Comparison of ENCODE assay signal across 8 mouse cellular contexts in the genomic region with DNA sequence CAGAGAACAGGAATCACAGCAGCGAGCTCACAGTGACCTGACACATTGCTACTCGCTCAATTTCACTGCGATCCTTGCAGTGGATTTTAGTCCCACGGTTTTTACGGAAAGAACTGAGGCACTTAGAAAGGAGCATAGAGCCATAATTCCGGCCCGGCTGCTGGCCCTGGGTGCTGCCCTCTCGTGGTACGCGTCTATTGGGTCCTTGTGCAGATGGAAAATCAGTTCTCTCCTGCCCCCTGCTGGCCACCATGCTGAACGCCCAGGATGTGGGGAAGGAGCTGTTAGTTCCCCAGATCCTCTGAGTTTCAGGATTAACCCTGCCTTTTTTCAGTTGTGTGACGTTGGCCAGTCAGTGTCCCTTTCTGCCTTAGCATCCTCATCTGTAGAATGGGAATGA. TPM values are rescaled to one million over a fixed set of nuclear protein-coding genes. Genes with fewer than 3 reads are reported as not detected.
DNase-seq lines count a peak whose midpoint lies in the region; ATAC-seq and TF ChIP-seq lines count a peak whose summit lies in the region.

No protein-coding gene starts in this region.

- H3K9ac ChIP-seq in heart, embryonic 11.5 days (ENCODE audit: low read depth, low read length), result 0 out of 2 replicates have a peak overlapping the region, but pooled peaks have one; percentile 7
- H3K9ac ChIP-seq in kidney, postnatal 0 days (ENCODE audit: low read depth, low read length), result no peak overlapping the region
- H3K9ac ChIP-seq in liver, embryonic 11.5 days (ENCODE audit: low read depth, low read length), result no peak overlapping the region

- H3ac ChIP-seq in myocyte (ENCODE audit: control insufficient read depth, insufficient read length), result no peak overlapping the region

- no peaks in the 10 kb centered on the region for H3K9me3 ChIP-seq in heart, embryonic 11.5 days (replicated peaks; ENCODE audit: control insufficient read depth, low read length)
- H3K9me3 ChIP-seq in kidney, postnatal 0 days (replicated peaks; ENCODE audit: low read length), result no peaks in the 10 kb centered on the region
- no peaks in the 10 kb centered on the region for H3K9me3 ChIP-seq in liver, embryonic 11.5 days (ENCODE audit: control insufficient read depth, low read length)

- WGBS in heart, embryonic 11.5 days (ENCODE audit: insufficient replicate concordance), result 3% methylated on average over 12 of the region's 12 CpGs
- 2% methylated on average over 12 of the region's 12 CpGs for whole genome bisulfite sequencing in kidney, postnatal 0 days
- WGBS in liver, embryonic 11.5 days, result 3% methylated on average over 12 of the region's 12 CpGs

- peak; percentile 88 for ATAC-seq in erythroblast, adult 5-6 weeks (replicated peaks; ENCODE audit: low FRiP score, poor library complexity, severe bottlenecking)
- no peak for ATAC-seq in heart, embryonic 11.5 days (replicated peaks; ENCODE audit: insufficient number of reproducible peaks, low FRiP score, low TSS enrichment)
- peak; percentile 54; the same call in 1 of the 2 replicates for ATAC-seq in kidney, postnatal 0 days (replicated peaks; ENCODE audit: low FRiP score, low read depth)
- peak; percentile 57 for ATAC-seq in liver, embryonic 11.5 days (replicated peaks; ENCODE audit: low FRiP score)

- H3K27ac ChIP-seq in heart, embryonic 11.5 days (ENCODE audit: low read depth, low read length), result no peak overlapping the region
- H3K27ac ChIP-seq in kidney, postnatal 0 days, result no peak overlapping the region
- no peak overlapping the region for H3K27ac ChIP-seq in liver, embryonic 11.5 days (ENCODE audit: low read depth, low read length)

- H3K79me2 ChIP-seq in myocyte (ENCODE audit: control insufficient read depth, insufficient read depth), result no peaks in the 10 kb centered on the region

- peak overlapping the region; percentile 56 for H3K4me2 ChIP-seq in heart, embryonic 11.5 days
- peak overlapping the region; percentile 60 for H3K4me2 ChIP-seq in kidney, postnatal 0 days (ENCODE audit: low read length)
- H3K4me2 ChIP-seq in liver, embryonic 11.5 days, result peak overlapping the region; percentile 63
- peak overlapping the region; percentile 97 for H3K4me2 ChIP-seq in myocyte (ENCODE audit: low read depth)

- TF ChIP-seq CTCF in brain, embryonic 14.5 days (IDR thresholded peaks at IDR 0.05; ENCODE audit: borderline replicate concordance, extremely low read depth, insufficient read depth, insufficient read length), result peak; percentile 100
- peak; percentile 100 for TF ChIP-seq CTCF in kidney, postnatal 0 days (IDR thresholded peaks at IDR 0.05; ENCODE audit: low read depth)

- TF ChIP-seq POLR2A in brain, embryonic 14.5 days (IDR thresholded peaks at IDR 0.05; ENCODE audit: borderline replicate concordance, extremely low read depth, insufficient read depth, insufficient read length, poor library complexity, severe bottlenecking), result no peak
- TF ChIP-seq POLR2A in myocyte (IDR thresholded peaks at IDR 0.05; ENCODE audit: insufficient read length, low read depth), result no peak

- H3K36me3 ChIP-seq in heart, embryonic 11.5 days (ENCODE audit: control insufficient read depth, insufficient read depth, low read length), result no peaks in the 10 kb centered on the region
- no peaks in the 10 kb centered on the region for H3K36me3 ChIP-seq in kidney, postnatal 0 days (ENCODE audit: insufficient read depth, low read length)
- H3K36me3 ChIP-seq in liver, embryonic 11.5 days (ENCODE audit: control insufficient read depth, insufficient read depth, low read length), result 0 out of 2 replicates have a peak, but pooled peaks cover under 1% of the 10 kb centered on the region
- H3K36me3 ChIP-seq in myocyte (ENCODE audit: control insufficient read depth, insufficient read depth), result no peaks in the 10 kb centered on the region

- peaks cover 16% of the 10 kb centered on the region; the same call in 1 of the 2 replicates for H3K4me1 ChIP-seq in heart, embryonic 11.5 days (ENCODE audit: control insufficient read depth, insufficient read depth, low read length)
- H3K4me1 ChIP-seq in kidney, postnatal 0 days (replicated peaks; ENCODE audit: insufficient read depth, low read length), result peaks cover 22% of the 10 kb centered on the region; the same call in 1 of the 2 replicates
- peaks cover 34% of the 10 kb centered on the region for H3K4me1 ChIP-seq in liver, embryonic 11.5 days (replicated peaks; ENCODE audit: control insufficient read depth, insufficient read depth, low read length)

- peak; percentile 97 for DNase-seq in CD4-positive, CD25-positive, alpha-beta regulatory T cell, adult 2 months (ENCODE audit: low read depth, low spot score)
- peak; percentile 96 for DNase-seq in brain, embryonic 14.5 days (ENCODE audit: low read depth)
- DNase-seq in kidney, postnatal 0 days (ENCODE audit: low spot score), result peak; percentile 97
- DNase-seq in liver, embryonic 11.5 days (ENCODE audit: low spot score), result peak; percentile 90
- DNase-seq in spleen, postnatal 4 days (ENCODE audit: low spot score in 2 of 2), result peak; percentile 89 to 97

- peaks cover 35% of the 10 kb centered on the region for H3K27me3 ChIP-seq in heart, embryonic 11.5 days (ENCODE audit: control insufficient read depth, insufficient read depth, low read length)
- no peaks in the 10 kb centered on the region for H3K27me3 ChIP-seq in kidney, postnatal 0 days (ENCODE audit: insufficient read depth, low read length)
- peaks cover 37% of the 10 kb centered on the region for H3K27me3 ChIP-seq in liver, embryonic 11.5 days (replicated peaks; ENCODE audit: control insufficient read depth, insufficient read depth, low read length)
- peaks cover 18% of the 10 kb centered on the region for H3K27me3 ChIP-seq in myocyte (ENCODE audit: control insufficient read depth, insufficient read depth, insufficient read length)

- peak overlapping the region; percentile 28; the same call in 1 of the 2 replicates for H3K4me3 ChIP-seq in heart, embryonic 11.5 days (ENCODE audit: low read depth, low read length)
- H3K4me3 ChIP-seq in kidney, postnatal 0 days (replicated peaks; ENCODE audit: low read depth, low read length), result 0 out of 2 replicates have a peak overlapping the region, but pooled peaks have one; percentile 23
- H3K4me3 ChIP-seq in liver, embryonic 11.5 days (ENCODE audit: low read depth, low read length), result peak overlapping the region; percentile 40
- peak overlapping the region; percentile 19 for H3K4me3 ChIP-seq in myocyte

TF ChIP-seq in myocyte, 11 proteins besides CTCF, POLR2A, EP300 and RAD21 (continues in another document):
- TF ChIP-seq TCF3 (IDR thresholded peaks at IDR 0.05; ENCODE audit: insufficient read length, low read depth), result no peak
- no peak for TF ChIP-seq SRF (IDR thresholded peaks at IDR 0.05; ENCODE audit: control insufficient read depth, insufficient read length, low read depth)
- TF ChIP-seq CEBPB (IDR thresholded peaks at IDR 0.05; ENCODE audit: insufficient read depth, poor library complexity, severe bottlenecking), result no peak
- TF ChIP-seq POLR2AphosphoS2 (IDR thresholded peaks at IDR 0.05; ENCODE audit: insufficient read length, low read depth), result no peak

RNA-seq across cellular contexts. Expression of gene Cyth2, which starts 13.0 kb away (rescaled TPM):
- 246 and 277 TPM in 2 replicates for polyA plus RNA-seq in brain, embryonic 14.5 days (2012; rRNA removed)
- 10.6 and 10.7 TPM in 2 replicates for total RNA-seq in erythroblast, adult 5-6 weeks (2015; ENCODE audit: low replicate concordance)
- 11.6 and 14.5 TPM in 2 replicates for total RNA-seq in erythroblast, adult 5-6 weeks (2017; ENCODE audit: low replicate concordance)
- 89.7 and 104 TPM in 2 replicates for polyA plus RNA-seq in heart, embryonic 11.5 days (2014; fragmentation: Nextera tagmentation; extraction: Ambion mirVana)
- 99.2 and 105 TPM in 2 replicates for polyA plus RNA-seq in kidney, postnatal 0 days (2015; fragmentation: Nextera tagmentation; extraction: Ambion mirVana)
- 67.2 and 69.1 TPM in 2 replicates for polyA plus RNA-seq in liver, embryonic 11.5 days (2014; fragmentation: Nextera tagmentation; extraction: Ambion mirVana)
- 145 TPM for polyA plus RNA-seq in myocyte (2012; fragmentation: generic; extraction: Trizol)

RNA-seq across cellular contexts. Expression of gene Sult2b1, which starts 16.9 kb away (rescaled TPM):
- 2.0 and 2.3 TPM in 2 replicates for polyA plus RNA-seq in brain, embryonic 14.5 days (2012; rRNA removed)
- total RNA-seq in erythroblast, adult 5-6 weeks (2015; ENCODE audit: low replicate concordance), result not detected in 2 replicates
- not detected in 2 replicates for total RNA-seq in erythroblast, adult 5-6 weeks (2017; ENCODE audit: low replicate concordance)
- 0.27 and 0.33 TPM in 2 replicates for polyA plus RNA-seq in heart, embryonic 11.5 days (2014; fragmentation: Nextera tagmentation; extraction: Ambion mirVana)
- 3.7 and 3.9 TPM in 2 replicates for polyA plus RNA-seq in kidney, postnatal 0 days (2015; fragmentation: Nextera tagmentation; extraction: Ambion mirVana)
- 0.65 and 0.70 TPM in 2 replicates for polyA plus RNA-seq in liver, embryonic 11.5 days (2014; fragmentation: Nextera tagmentation; extraction: Ambion mirVana)
- polyA plus RNA-seq in myocyte (2012; fragmentation: generic; extraction: Trizol), result 0.47 TPM

RNA-seq across cellular contexts. Expression of gene Lmtk3, which starts 17.8 kb away (rescaled TPM):
- polyA plus RNA-seq in brain, embryonic 14.5 days (2012; rRNA removed), result 328 and 336 TPM in 2 replicates
- total RNA-seq in erythroblast, adult 5-6 weeks (2015; ENCODE audit: low replicate concordance), result not detected in 2 replicates
- total RNA-seq in erythroblast, adult 5-6 weeks (2017; ENCODE audit: low replicate concordance), result not detected in 2 replicates
- 0.41 and 1.1 TPM in 2 replicates for polyA plus RNA-seq in heart, embryonic 11.5 days (2014; fragmentation: Nextera tagmentation; extraction: Ambion mirVana)
- 0.59 and 0.91 TPM in 2 replicates for polyA plus RNA-seq in kidney, postnatal 0 days (2015; fragmentation: Nextera tagmentation; extraction: Ambion mirVana)
- 0.30 and 0.45 TPM in 2 replicates for polyA plus RNA-seq in liver, embryonic 11.5 days (2014; fragmentation: Nextera tagmentation; extraction: Ambion mirVana)
- polyA plus RNA-seq in myocyte (2012; fragmentation: generic; extraction: Trizol), result 0.11 TPM

RNA-seq across cellular contexts. Expression of gene Kcnj14, which starts 23.2 kb away (rescaled TPM):
- 1.3 and 1.9 TPM in 2 replicates for polyA plus RNA-seq in brain, embryonic 14.5 days (2012; rRNA removed)
- total RNA-seq in erythroblast, adult 5-6 weeks (2015; ENCODE audit: low replicate concordance), result 0.38 TPM in 1 of 2 replicates, not detected in the other
- total RNA-seq in erythroblast, adult 5-6 weeks (2017; ENCODE audit: low replicate concordance), result 0.09 TPM in 1 of 2 replicates, not detected in the other
- 0.39 and 1.0 TPM in 2 replicates for polyA plus RNA-seq in heart, embryonic 11.5 days (2014; fragmentation: Nextera tagmentation; extraction: Ambion mirVana)
- polyA plus RNA-seq in kidney, postnatal 0 days (2015; fragmentation: Nextera tagmentation; extraction: Ambion mirVana), result 0.80 and 1.3 TPM in 2 replicates
- polyA plus RNA-seq in liver, embryonic 11.5 days (2014; fragmentation: Nextera tagmentation; extraction: Ambion mirVana), result 0.40 and 0.74 TPM in 2 replicates
- polyA plus RNA-seq in myocyte (2012; fragmentation: generic; extraction: Trizol), result 0.05 TPM

RNA-seq across cellular contexts. Expression of gene Grwd1, which starts 29.4 kb away (rescaled TPM):
- polyA plus RNA-seq in brain, embryonic 14.5 days (2012; rRNA removed), result 23.4 and 25.5 TPM in 2 replicates
- 1.5 and 2.3 TPM in 2 replicates for total RNA-seq in erythroblast, adult 5-6 weeks (2015; ENCODE audit: low replicate concordance)
- 0.43 and 3.1 TPM in 2 replicates for total RNA-seq in erythroblast, adult 5-6 weeks (2017; ENCODE audit: low replicate concordance)
- polyA plus RNA-seq in heart, embryonic 11.5 days (2014; fragmentation: Nextera tagmentation; extraction: Ambion mirVana), result 48.7 and 49.8 TPM in 2 replicates
- polyA plus RNA-seq in kidney, postnatal 0 days (2015; fragmentation: Nextera tagmentation; extraction: Ambion mirVana), result 50.6 and 53.5 TPM in 2 replicates
- 101 and 106 TPM in 2 replicates for polyA plus RNA-seq in liver, embryonic 11.5 days (2014; fragmentation: Nextera tagmentation; extraction: Ambion mirVana)
- 36.2 TPM for polyA plus RNA-seq in myocyte (2012; fragmentation: generic; extraction: Trizol)

Comparison
In these comparisons a context has a peak if more than half of its experiments do, and no peak if none do; other contexts are left out.
1. RNA of gene Lmtk3, which starts 17.8 kb away (polyA plus RNA-seq): 328 to 336 TPM in brain, embryonic 14.5 days; 0.41 to 1.1 TPM in heart, embryonic 11.5 days, 0.59 to 0.91 TPM in kidney, postnatal 0 days, 0.30 to 0.45 TPM in liver, embryonic 11.5 days and 0.11 TPM in myocyte (single experiment); every median in the first group is over 100 times any median in the second.
2. Peak in every context shown above with its lines, with median percentiles within 50 percentile points of each other: DNase-seq, H3K4me2 ChIP-seq and H3K4me3 ChIP-seq.